Mouse (Mus musculus): ENCODE data around the gene Ccn2.

Gene Ccn2

GRCm38 (mm10) chr10:24642796-24643580 lies 47.7 kb downstream of the Ccn2 start:
- DNase-seq = no peak

- no peak for DNase-seq
Observed at GRCm38 (mm10) chr10:24645169-24645568, 49.9 kb downstream of the Ccn2 start.

All from cerebellum, adult 8-10 months (tissue).